Mouse (Mus musculus): ENCODE measurements at regions not wholly inside any gene's neighbourhood (a gene's known extent, or its start where the extent isn't known, plus 50 kb on each side); places are given as distances from the start of the nearest gene placed in this dataset.

GRCm38 (mm10) chr2:48706188-48706587, 107.7 kb upstream of the Acvr2a start:
- no peak for TF ChIP-seq CTCF (IDR thresholded peaks at IDR 0.05; ENCODE audit: low read depth, low read length)
- no peak for TF ChIP-seq EP300 (IDR thresholded peaks at IDR 0.05; ENCODE audit: insufficient read depth, low read depth, low read length)
- TF ChIP-seq POLR2A (IDR thresholded peaks at IDR 0.05; ENCODE audit: insufficient read depth, low read length) = no peak

All from ES-Bruce4 (cell line).